Mouse (Mus musculus) spleen, adult 12 weeks (tissue): ENCODE measurements around the gene Syt3.

ENCODE experiments used
- DNase-seq: peaks from one replicate; pipeline ENCODE4 v3.0.0; 2022; ENCODE audit warnings: low spot score

The Syt3 gene

DNA sequence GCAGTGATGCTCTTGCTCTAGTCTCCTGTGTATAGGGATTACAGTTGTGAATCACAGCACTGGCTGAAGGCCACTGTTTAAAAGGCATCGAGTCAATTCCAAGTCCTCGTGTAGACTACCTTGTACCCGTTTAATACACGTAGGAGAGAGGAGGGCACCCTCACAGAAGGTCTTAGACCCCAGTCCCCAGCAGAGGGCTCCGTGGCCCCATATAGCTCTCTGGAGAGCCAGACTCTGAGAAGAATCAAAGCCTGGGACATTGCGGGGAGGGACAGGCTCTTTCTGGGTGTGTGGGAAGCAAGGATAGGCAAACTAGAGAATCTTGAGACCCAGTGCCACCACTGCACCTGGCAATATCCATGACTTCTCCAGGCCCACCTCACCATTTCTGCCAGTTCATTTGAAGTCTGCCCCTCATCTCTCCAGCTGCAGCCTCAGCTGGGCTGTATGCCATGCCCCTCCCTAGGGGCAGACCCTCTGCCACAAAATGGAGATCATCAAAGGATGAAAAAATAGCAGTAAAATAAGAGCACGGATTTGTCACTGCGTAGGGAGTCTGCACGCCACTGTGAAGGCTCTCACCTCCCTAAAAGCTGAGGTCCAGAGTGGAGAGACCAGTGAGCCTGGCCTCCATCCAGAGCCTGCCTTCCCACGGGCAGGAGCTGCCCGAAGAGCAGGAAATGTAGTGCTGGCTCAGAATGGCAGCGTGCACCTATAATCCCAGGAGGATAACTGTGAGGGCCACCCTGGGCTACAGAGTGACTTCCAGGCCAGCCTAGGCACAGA, 62.4 kb downstream of the Syt3 start:
- DNase-seq, result no peak
